Mouse (Mus musculus) layer of hippocampus, postnatal 36 days (tissue): ENCODE measurements around the gene Dsp. TPM values are rescaled to one million over a fixed set of nuclear protein-coding genes. Genes with fewer than 3 reads are reported as not detected.
A peak's percentile ranks its signal among the peaks of the same experiment; 100 is the strongest.

Source experiments
- DNase-seq, 2 experiments: peaks; one replicate each; pipeline ENCODE4 v3.0.0; 2022
- total RNA-seq, 2 experiments: library from RNA; stranded (reverse); gene quantifications; 2 replicates each; pipeline ENCODE4 v1.2.3; 2021

The Dsp gene
- 10 to 100 TPM; 11.1 to 17.5 TPM for total RNA-seq

- DNase-seq, result no peak
Observed at GRCm38 (mm10) chr13:38151069-38151588, at the start of gene Dsp. Dsp (plus strand) TSS chr13:38151294.

GRCm38 (mm10) chr13:38103406-38103805 lies 47.7 kb upstream of the Dsp start:
- DNase-seq, result peak in 1 of 2 experiments; percentile 6

GRCm38 (mm10) chr13:38104501-38104900 lies 46.6 kb upstream of the Dsp start:
- DNase-seq, result no peak

- no peak for DNase-seq
Observed at GRCm38 (mm10) chr13:38109081-38109480, 42.0 kb upstream of the Dsp start.

GRCm38 (mm10) chr13:38122321-38122720 lies 28.8 kb upstream of the Dsp start:
- DNase-seq, result no peak

GRCm38 (mm10) chr13:38123666-38124065 lies 27.4 kb upstream of the Dsp start:
- DNase-seq, result no peak

- DNase-seq, result no peak
Observed at GRCm38 (mm10) chr13:38127683-38128082, 23.4 kb upstream of the Dsp start.

- no peak for DNase-seq
Observed at GRCm38 (mm10) chr13:38128246-38128645, 22.8 kb upstream of the Dsp start.

GRCm38 (mm10) chr13:38129492-38129891 lies 21.6 kb upstream of the Dsp start:
- DNase-seq, result no peak

- DNase-seq, result no peak
Observed at GRCm38 (mm10) chr13:38130116-38130515, 21.0 kb upstream of the Dsp start.

- DNase-seq, result no peak
Observed at GRCm38 (mm10) chr13:38133016-38133528, 18.0 kb upstream of the Dsp start.

- DNase-seq, result no peak
Observed at GRCm38 (mm10) chr13:38140521-38140920, 10.6 kb upstream of the Dsp start.

- DNase-seq, result no peak
Observed at GRCm38 (mm10) chr13:38144962-38145713, 6.0 kb upstream of the Dsp start.

GRCm38 (mm10) chr13:38148348-38148747 lies 2.7 kb upstream of the Dsp start:
- no peak for DNase-seq

- DNase-seq, result no peak
Observed at GRCm38 (mm10) chr13:38151671-38152428, 756 bp downstream of the Dsp start.

- DNase-seq, result no peak
Observed at GRCm38 (mm10) chr13:38152429-38153035, 1.4 kb downstream of the Dsp start.

- DNase-seq, result no peak
Observed at GRCm38 (mm10) chr13:38155523-38155922, 4.4 kb downstream of the Dsp start.

- DNase-seq, result no peak
Observed at GRCm38 (mm10) chr13:38157635-38158034, 6.5 kb downstream of the Dsp start.

- no peak for DNase-seq
Observed at GRCm38 (mm10) chr13:38162002-38162401, 10.9 kb downstream of the Dsp start.

GRCm38 (mm10) chr13:38162668-38163067 lies 11.6 kb downstream of the Dsp start:
- no peak for DNase-seq

GRCm38 (mm10) chr13:38164932-38165331 lies 13.8 kb downstream of the Dsp start:
- no peak for DNase-seq

- no peak for DNase-seq
Observed at GRCm38 (mm10) chr13:38167056-38167455, 16.0 kb downstream of the Dsp start.

- DNase-seq, result no peak
Observed at GRCm38 (mm10) chr13:38170707-38171144, 19.6 kb downstream of the Dsp start.
